Mouse (Mus musculus) C2C12 (cell line): Measurements from ENCODE around the gene Mtmr11. TPM values are rescaled to one million over a fixed set of nuclear protein-coding genes. Genes with fewer than 3 reads are reported as not detected.
"Not testable (repeated sequence)": the region's sequence is repeated elsewhere in the genome, so short reads cannot be mapped to it uniquely, and the experiment has no call there.

Source experiments
- H3K27me3 ChIP-seq: one replicate; pipeline ENCODE4 v1.6.1; 2011; ENCODE audit not compliant: control insufficient read depth, insufficient read depth, insufficient read length
- H3K36me3 ChIP-seq: one replicate; pipeline ENCODE4 v1.6.1; 2011; ENCODE audit not compliant: control insufficient read depth, insufficient read depth
- H3K4me3 ChIP-seq: one replicate; pipeline ENCODE4 v1.5.1; 2011; ENCODE audit warnings: mild to moderate bottlenecking, control low read depth; ENCODE audit not compliant: poor library complexity, insufficient read depth, severe bottlenecking
- H3K79me2 ChIP-seq: one replicate; pipeline ENCODE4 v1.6.1; 2011; ENCODE audit not compliant: control insufficient read depth, insufficient read depth
- H3K79me3 ChIP-seq: one replicate; pipeline ENCODE4 v1.6.1; 2011; ENCODE audit warnings: low read depth, control low read depth
- H3ac ChIP-seq: one replicate; pipeline ENCODE3; 2011; ENCODE audit warnings: low read depth; ENCODE audit not compliant: control insufficient read depth, insufficient read length
- CEBPB ChIP-seq: IDR thresholded peaks from one replicate; pipeline ENCODE4 v1.6.1; 2011; ENCODE audit warnings: low read depth, mild to moderate bottlenecking, control low read depth, moderate library complexity
- CTCF ChIP-seq: IDR thresholded peaks from one replicate; pipeline ENCODE4 v1.5.1; 2011; ENCODE audit not compliant: control insufficient read depth, insufficient read depth, insufficient read length
- FOSL1 ChIP-seq: IDR thresholded peaks from one replicate; pipeline ENCODE4 v1.8.0; 2011; ENCODE audit warnings: mild to moderate bottlenecking, low read length; ENCODE audit not compliant: poor library complexity, insufficient read depth, severe bottlenecking
- MAX ChIP-seq: IDR thresholded peaks from one replicate; pipeline ENCODE4 v1.6.1; 2011; ENCODE audit warnings: mild to moderate bottlenecking, control low read depth
- MYOD1 ChIP-seq: IDR thresholded peaks from one replicate; pipeline ENCODE4 v1.6.1; 2011; ENCODE audit warnings: low read depth; ENCODE audit not compliant: control insufficient read depth, insufficient read length
- MYOG ChIP-seq: IDR thresholded peaks from one replicate; pipeline ENCODE4 v1.6.1; 2011; ENCODE audit not compliant: control insufficient read depth, insufficient read length; ENCODE audit errors: extremely low read depth
- USF1 ChIP-seq: IDR thresholded peaks from one replicate; pipeline ENCODE4 v1.6.1; 2011; ENCODE audit warnings: low read depth, mild to moderate bottlenecking, control low read depth, moderate library complexity
- polyA plus RNA-seq: library from polyadenylated mRNA; unstranded; fragments of >200 nt; fragmentation: generic; extraction: Trizol; gene quantifications from one replicate; pipeline ENCODE4 v1.2.1, GENCODE M21; 2012; ENCODE audit warnings: missing spikeins

Mtmr11 gene
- polyA plus RNA-seq, 1 experiment: 5.1 TPM

GRCm38 (mm10) chr3:96195616-96196313 is 34.0 kb downstream of the Mtmr11 start:
- TF ChIP-seq MYOG: no peak
- TF ChIP-seq CEBPB: no peak
- no peak for TF ChIP-seq USF1
- TF ChIP-seq MAX: no peak
- no peak for TF ChIP-seq FOSL1
- TF ChIP-seq CTCF: no peak
- TF ChIP-seq MYOD1: no peak

DNA sequence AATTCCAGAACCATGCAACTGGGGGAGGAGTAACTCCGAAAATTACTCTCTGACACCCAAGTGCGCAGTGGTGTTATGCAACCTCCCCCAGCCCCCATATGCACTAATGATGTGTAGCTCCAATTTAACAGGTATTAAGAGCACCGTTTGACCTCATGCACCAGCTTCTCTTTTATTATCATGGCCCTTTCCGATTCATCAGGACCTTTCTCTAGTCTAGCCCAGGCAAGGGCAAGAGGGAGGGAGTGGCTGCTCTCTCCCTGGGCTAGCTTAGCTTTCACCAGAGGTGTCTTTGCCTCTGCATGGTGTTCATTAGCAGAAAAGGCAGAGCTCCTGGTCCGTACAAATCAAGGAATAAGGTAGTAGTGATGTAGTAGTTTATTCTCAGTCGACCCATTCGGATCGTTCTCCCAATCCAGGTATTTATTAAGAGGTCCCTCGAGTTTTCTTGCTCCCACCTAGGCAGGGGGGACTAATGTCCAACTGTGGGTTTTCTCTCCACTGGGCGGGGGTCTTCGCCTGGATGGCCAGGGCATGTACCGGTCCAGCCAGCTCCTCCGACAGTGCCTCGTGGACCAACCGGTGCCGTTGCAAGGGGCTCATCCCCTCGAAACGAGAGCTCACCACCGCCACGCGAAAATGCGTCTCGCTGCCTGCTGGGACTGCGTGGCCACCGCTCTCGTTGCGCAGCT is 34.8 kb downstream of the Mtmr11 start:
- H3K4me3 ChIP-seq: peak overlapping the region; percentile 47
- no peaks in the 10 kb centered on the region for H3K27me3 ChIP-seq
- H3K79me2 ChIP-seq: peaks cover 7% of the 10 kb centered on the region
- H3ac ChIP-seq: peak overlapping the region; percentile 97
- TF ChIP-seq CEBPB (no peak), MAX (no peak), MYOG (no peak), CTCF (no peak), FOSL1 (no peak), USF1 (no peak), MYOD1 (no peak)
- H3K36me3 ChIP-seq: no peaks in the 10 kb centered on the region
- H3K79me3 ChIP-seq: no peaks in the 10 kb centered on the region

More at GRCm38 (mm10) chr3:96195616-96196313, 34.0 kb downstream of the Mtmr11 start:
- H3K27me3 ChIP-seq: no peaks in the 10 kb centered on the region
- peaks cover 7% of the 10 kb centered on the region for H3K79me2 ChIP-seq
- H3ac ChIP-seq: no peak overlapping the region
- no peaks in the 10 kb centered on the region for H3K79me3 ChIP-seq
- H3K36me3 ChIP-seq: no peaks in the 10 kb centered on the region
- no peak overlapping the region for H3K4me3 ChIP-seq

GRCm38 (mm10) chr3:96197129-96197749 is 35.4 kb downstream of the Mtmr11 start:
- peak overlapping the region; percentile 97 for H3ac ChIP-seq
- H3K36me3 ChIP-seq: no peaks in the 10 kb centered on the region
- H3K4me3 ChIP-seq: peak overlapping the region; percentile 47
- no peaks in the 10 kb centered on the region for H3K79me3 ChIP-seq
- no peaks in the 10 kb centered on the region for H3K27me3 ChIP-seq
- no peak for TF ChIP-seq FOSL1
- no peak for TF ChIP-seq MYOG
- no peak for TF ChIP-seq CEBPB
- no peak for TF ChIP-seq USF1
- TF ChIP-seq CTCF: no peak
- no peak for TF ChIP-seq MYOD1
- TF ChIP-seq MAX: peak; percentile 85
- peaks cover 7% of the 10 kb centered on the region for H3K79me2 ChIP-seq

GRCm38 (mm10) chr3:96198181-96198580 is 36.4 kb downstream of the Mtmr11 start:
- H3K36me3 ChIP-seq: no peaks in the 10 kb centered on the region
- H3K79me3 ChIP-seq: no peaks in the 10 kb centered on the region
- no peaks in the 10 kb centered on the region for H3K27me3 ChIP-seq
- no peak overlapping the region for H3K4me3 ChIP-seq
- H3K79me2 ChIP-seq: peaks cover 7% of the 10 kb centered on the region
- no peak for TF ChIP-seq MAX
- no peak for TF ChIP-seq MYOD1
- no peak for TF ChIP-seq USF1
- no peak for TF ChIP-seq MYOG
- TF ChIP-seq FOSL1: no peak
- TF ChIP-seq CEBPB: no peak
- no peak for TF ChIP-seq CTCF
- no peak overlapping the region for H3ac ChIP-seq

- H3K27me3 ChIP-seq, H3K36me3 ChIP-seq, H3K79me2 ChIP-seq, H3ac ChIP-seq, H3K79me3 ChIP-seq, H3K4me3 ChIP-seq: not testable (repeated sequence)
Measured at GRCm38 (mm10) chr3:96198601-96199251, 36.9 kb downstream of the Mtmr11 start.
